Comparison of ENCODE assay signal across 26 mouse cellular contexts in genomic region chr19:9041074-9041473, GRCm38 (mm10). TPM values are rescaled to one million over a fixed set of nuclear protein-coding genes. Genes with fewer than 3 reads are reported as not detected.
DNase-seq lines count a peak whose midpoint lies in the region; ATAC-seq and TF ChIP-seq lines count a peak whose summit lies in the region.
"Had no signal": no experiment of that assay in that cellular context is flagged by ENCODE, and none has a peak within 500 bp of the region (broad histone marks: within the 10 kb centered on the region; RNA-seq: fewer than 3 reads in every experiment).

No protein-coding gene starts in this region.

- no peak overlapping the region for H3K9ac ChIP-seq in liver, postnatal 0 days (replicated peaks)
- no peak overlapping the region for H3K9ac ChIP-seq in hindbrain, embryonic 13.5 days
- H3K9ac ChIP-seq: forebrain, embryonic 15.5 days; intestine, embryonic 15.5 days; liver, embryonic 13.5 days; neural tube, embryonic 12.5 days had no signal

- no peaks in the 10 kb centered on the region for H3K27me3 ChIP-seq in liver, postnatal 0 days (ENCODE audit: insufficient read depth, low read length)
- no peaks in the 10 kb centered on the region for H3K27me3 ChIP-seq in hindbrain, embryonic 13.5 days
- H3K27me3 ChIP-seq: forebrain, embryonic 15.5 days; intestine, embryonic 15.5 days; liver, embryonic 13.5 days; neural tube, embryonic 12.5 days had no signal

- no peaks in the 10 kb centered on the region for H3K36me3 ChIP-seq in liver, postnatal 0 days (replicated peaks; ENCODE audit: insufficient read depth, low read length)
- H3K36me3 ChIP-seq in hindbrain, embryonic 13.5 days: no peaks in the 10 kb centered on the region
- H3K36me3 ChIP-seq: forebrain, embryonic 15.5 days; intestine, embryonic 15.5 days; liver, embryonic 13.5 days; neural tube, embryonic 12.5 days had no signal

- H3K4me1 ChIP-seq in liver, postnatal 0 days (ENCODE audit: insufficient read depth): peaks cover 16% of the 10 kb centered on the region
- H3K4me1 ChIP-seq in hindbrain, embryonic 13.5 days (replicated peaks): no peaks in the 10 kb centered on the region
- H3K4me1 ChIP-seq: forebrain, embryonic 15.5 days; neural tube, embryonic 12.5 days had no signal

- no peak for DNase-seq in liver, postnatal 0 days
- no peak for DNase-seq in liver
- no peak for DNase-seq in frontal cortex, postnatal 14 days (ENCODE audit: low spot score in 2 of 2)
- DNase-seq in lung, postnatal 36 days: no peak
- DNase-seq: adrenal gland, adult 2 months; cerebellum, adult 11-12 months; cerebellum, postnatal 25 days; layer of hippocampus, postnatal 36 days; liver, embryonic 13.5 days; right cerebral cortex, postnatal 14 days had no signal

- H3K4me2 ChIP-seq in liver, postnatal 0 days (ENCODE audit: low read depth, low read length): no peak overlapping the region
- no peak overlapping the region for H3K4me2 ChIP-seq in hindbrain, embryonic 13.5 days
- H3K4me2 ChIP-seq: forebrain, embryonic 15.5 days; intestine, embryonic 15.5 days; liver, embryonic 13.5 days; neural tube, embryonic 12.5 days had no signal

- H3K9me3 ChIP-seq in liver, postnatal 0 days (ENCODE audit: low read length): no peaks in the 10 kb centered on the region
- H3K9me3 ChIP-seq in hindbrain, embryonic 13.5 days: no peaks in the 10 kb centered on the region
- H3K9me3 ChIP-seq: forebrain, embryonic 15.5 days; intestine, embryonic 15.5 days; liver, embryonic 13.5 days; neural tube, embryonic 12.5 days had no signal

- no peak overlapping the region for H3K4me3 ChIP-seq in liver, postnatal 0 days (ENCODE audit: low read depth, low read length)
- no peak overlapping the region for H3K4me3 ChIP-seq in hindbrain, embryonic 13.5 days
- H3K4me3 ChIP-seq: erythroblast, embryonic 14.5 days; forebrain, embryonic 15.5 days; intestine, embryonic 15.5 days; liver, embryonic 13.5 days; neural tube, embryonic 12.5 days had no signal

- peak overlapping the region; percentile 1; the same call in 1 of the 2 replicates for H3K27ac ChIP-seq in liver, postnatal 0 days (ENCODE audit: low read depth)
- H3K27ac ChIP-seq in hindbrain, embryonic 13.5 days: no peak overlapping the region
- H3K27ac ChIP-seq: forebrain, embryonic 15.5 days; intestine, embryonic 15.5 days; liver, embryonic 13.5 days; neural tube, embryonic 12.5 days had no signal

- no peak for ATAC-seq in liver, postnatal 0 days
- ATAC-seq in common myeloid progenitor, adult 5-6 weeks (replicated peaks; ENCODE audit: low read depth, poor library complexity, severe bottlenecking): peak; percentile 79
- ATAC-seq in neutrophil, adult 5-6 weeks (ENCODE audit: extremely low read depth, insufficient number of reproducible peaks, low FRiP score, poor library complexity, severe bottlenecking): peak; percentile 77
- no peak for ATAC-seq in hindbrain, embryonic 13.5 days (ENCODE audit: low FRiP score)
- ATAC-seq: forebrain, embryonic 15.5 days; intestine, embryonic 15.5 days; lung, postnatal 0 days had no signal

- no peak for TF ChIP-seq CTCF in liver, postnatal 0 days (IDR thresholded peaks at IDR 0.05; ENCODE audit: low read depth)

- no peak for TF ChIP-seq EP300 in liver, postnatal 0 days (IDR thresholded peaks at IDR 0.05; ENCODE audit: low read depth)

RNA-seq across cellular contexts. Expression of gene Scgb1a1, which starts 46.7 kb away (rescaled TPM):
- 0.85 and 3.7 TPM in 2 replicates for polyA plus RNA-seq in liver, postnatal 0 days (2015; fragmentation: Nextera tagmentation; extraction: Ambion mirVana)
- not detected in 2 replicates for total RNA-seq in common myeloid progenitor, adult 5-6 weeks (2017)
- total RNA-seq in neutrophil, adult 5-6 weeks (2017): not detected in 2 replicates
- polyA plus RNA-seq in hindbrain, embryonic 13.5 days (2015; fragmentation: Nextera tagmentation; extraction: Ambion mirVana): not detected in 2 replicates
- total RNA-seq: adrenal gland, adult 2 months; gastrocnemius, adult 8-10 months; layer of hippocampus, adult 18-20 months; layer of hippocampus, postnatal 36 days; midbrain, postnatal 0 days had no signal
- polyA plus RNA-seq: adrenal gland, adult 2 months; brain, embryonic 14.5 days; C2C12; embryonic facial prominence, embryonic 11.5 days; erythroblast, embryonic 14.5 days; forebrain, embryonic 15.5 days; hindbrain, embryonic 11.5 days; intestine, embryonic 15.5 days; limb, embryonic 11.5 days; liver, embryonic 13.5 days; midbrain, postnatal 0 days; neural tube, embryonic 12.5 days had no signal

RNA-seq across cellular contexts. Expression of gene Ahnak, which starts 52.0 kb away (rescaled TPM):
- polyA plus RNA-seq in liver, postnatal 0 days (2015; fragmentation: Nextera tagmentation; extraction: Ambion mirVana): 3.5 and 4.0 TPM in 2 replicates
- 14.1 and 14.9 TPM in 2 replicates for total RNA-seq in common myeloid progenitor, adult 5-6 weeks (2017)
- 181 and 193 TPM in 2 replicates for total RNA-seq in neutrophil, adult 5-6 weeks (2017)
- 5.7 and 6.4 TPM in 2 replicates for polyA plus RNA-seq in hindbrain, embryonic 13.5 days (2015; fragmentation: Nextera tagmentation; extraction: Ambion mirVana)

Comparison
In these comparisons a context has a peak if more than half of its experiments do, and no peak if none do; other contexts are left out.
1. ATAC-seq: peak in common myeloid progenitor, adult 5-6 weeks (single experiment) and neutrophil, adult 5-6 weeks (single experiment); none in liver, postnatal 0 days (single experiment) and hindbrain, embryonic 13.5 days (single experiment).
2. RNA of gene Ahnak, which starts 52.0 kb away (total RNA-seq): 181 to 193 TPM in neutrophil, adult 5-6 weeks; 14.1 to 14.9 TPM in common myeloid progenitor, adult 5-6 weeks; every median in the first group is over 10 times any median in the second.